Mouse (Mus musculus): ENCODE measurements around the gene Rab11a. TPM values are rescaled to one million over a fixed set of nuclear protein-coding genes. Genes with fewer than 3 reads are reported as not detected.

The Rab11a gene
- total RNA-seq (2015) (130 and 178 TPM in 2 replicates), total RNA-seq (2017) (84.2 and 91.4 TPM in 2 replicates)

DNA sequence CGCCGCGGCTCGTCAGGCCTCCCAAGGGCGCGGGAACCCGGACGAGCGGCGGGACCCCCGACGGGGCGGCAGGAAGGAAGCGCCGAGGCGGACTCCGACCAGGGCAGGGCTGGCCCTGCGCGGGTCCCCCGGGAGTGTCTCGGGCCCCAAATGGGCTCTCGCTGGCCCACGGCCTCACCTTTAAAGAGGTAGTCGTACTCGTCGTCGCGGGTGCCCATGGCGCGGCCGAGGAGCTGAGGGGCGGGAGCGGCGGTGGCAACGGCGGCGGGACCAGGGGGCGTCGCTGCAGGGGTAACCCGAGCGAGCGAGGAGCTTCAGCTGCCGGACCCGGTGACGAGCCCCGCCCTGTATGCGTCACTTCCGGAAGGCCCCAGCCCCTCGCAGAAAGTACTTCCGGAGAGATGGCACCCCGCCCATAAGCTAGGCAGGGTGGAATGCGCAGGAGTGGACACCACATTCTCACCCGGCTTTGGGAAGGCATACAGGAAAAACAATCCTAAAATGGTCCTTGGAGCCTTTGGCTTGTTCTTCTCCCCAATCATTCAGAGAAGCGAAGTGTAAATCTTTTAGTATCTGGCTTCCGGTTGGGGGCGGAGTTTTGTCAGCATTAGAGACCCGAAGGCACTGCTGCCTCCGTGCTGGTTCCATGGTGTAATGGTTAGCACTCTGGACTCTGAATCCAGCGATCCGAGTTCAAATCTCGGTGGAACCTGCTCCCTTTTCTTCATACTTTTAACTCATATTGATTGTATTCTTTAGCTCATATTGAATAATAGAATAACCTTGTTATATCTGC, at the start of gene Rab11a:
Rab11a (minus strand) TSS at position 353 of the 796 bp plus-strand sequence.
- peak; percentile 92 for ATAC-seq (replicated peaks; ENCODE audit: poor library complexity)

DNA sequence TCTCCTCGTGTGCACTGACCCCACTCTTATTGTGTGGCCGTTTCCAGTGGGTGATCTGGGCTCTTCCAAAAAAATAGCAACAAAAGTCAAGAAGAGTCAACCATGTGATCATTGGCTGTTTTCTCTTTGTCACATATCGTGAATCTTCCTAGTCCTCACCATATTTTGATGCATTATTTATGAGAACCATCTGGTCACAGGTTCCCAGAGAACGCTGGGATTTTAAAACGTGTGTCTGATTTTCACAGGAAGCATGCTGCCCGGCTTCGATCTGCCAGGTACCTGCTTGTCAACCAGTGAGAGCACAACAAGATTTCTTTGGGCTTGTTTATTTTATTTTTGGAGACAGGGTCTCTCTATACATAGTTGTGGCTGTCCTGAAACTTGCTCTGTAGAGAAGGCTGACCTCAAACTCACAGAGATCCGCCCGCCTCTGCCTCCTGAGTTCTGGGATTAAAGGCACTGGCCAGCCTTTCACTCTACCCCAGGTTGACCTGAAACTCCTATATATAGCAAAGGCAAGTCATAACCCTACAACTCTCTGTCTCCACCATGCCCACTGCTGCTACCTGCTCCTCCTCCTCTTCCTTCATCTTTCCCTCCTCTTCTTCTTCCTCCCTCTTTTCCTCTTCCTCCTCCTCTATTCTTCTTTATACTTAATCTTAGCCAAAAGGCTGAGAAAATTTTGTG, 48.8 kb upstream of the Rab11a start:
- no peak for ATAC-seq (replicated peaks; ENCODE audit: poor library complexity)

DNA sequence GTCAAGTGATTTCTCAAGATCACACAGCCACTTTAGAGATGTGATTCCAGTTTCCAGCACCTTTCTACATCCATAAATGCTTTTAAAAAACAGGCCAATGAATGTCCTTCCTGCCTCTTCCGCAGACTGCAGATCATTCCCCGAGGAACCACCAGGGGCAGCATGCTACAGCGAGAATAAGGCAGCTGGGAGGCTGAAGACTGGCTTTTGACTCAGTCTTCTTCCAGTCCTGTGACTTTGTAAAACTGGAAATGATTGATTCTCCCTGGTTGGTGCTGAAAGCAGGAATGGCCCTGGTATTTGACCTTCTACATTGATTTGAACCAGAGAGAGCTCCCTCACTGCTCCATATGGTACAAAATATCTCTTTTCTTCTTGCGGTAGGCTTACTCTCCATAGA, 47.3 kb upstream of the Rab11a start:
- peak; percentile 78 for ATAC-seq (replicated peaks; ENCODE audit: poor library complexity)

DNA sequence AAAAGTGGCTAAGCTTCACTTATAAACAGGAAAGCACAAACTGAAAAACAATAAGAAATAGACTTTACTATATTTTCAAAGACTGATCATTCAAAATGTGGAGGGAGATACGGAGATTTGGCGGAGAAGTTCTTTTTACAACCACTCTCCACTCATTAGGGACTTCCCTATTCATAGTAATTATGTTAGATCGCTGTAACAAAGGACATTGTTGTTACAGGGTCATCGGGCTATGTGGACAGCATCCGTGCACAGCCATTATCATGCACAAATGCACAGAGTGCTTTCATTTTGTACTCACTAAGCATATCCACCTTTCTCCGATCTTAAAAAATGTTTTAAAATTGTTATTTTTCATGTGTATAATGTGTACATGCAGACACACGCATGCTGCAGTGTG, 46.0 kb upstream of the Rab11a start:
- no peak for ATAC-seq (replicated peaks; ENCODE audit: poor library complexity)

DNA sequence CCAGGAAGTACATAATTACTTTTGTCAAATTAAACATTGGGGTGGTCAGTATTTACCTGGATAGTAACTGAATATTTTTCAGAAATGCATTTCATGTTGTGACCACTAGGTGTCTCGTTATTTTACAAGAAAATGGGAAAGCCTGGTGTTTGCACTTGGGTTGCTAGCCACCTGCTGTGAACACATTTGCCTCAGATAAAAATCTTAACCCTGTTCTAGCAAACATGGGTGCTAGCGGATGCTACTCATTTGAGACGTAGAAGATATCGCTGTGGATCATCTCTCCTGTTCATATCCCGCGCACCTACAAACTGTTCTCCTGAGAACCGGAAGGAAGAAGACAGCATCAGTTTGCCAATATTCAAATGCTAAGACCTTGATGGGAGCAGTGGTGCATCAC, 42.1 kb upstream of the Rab11a start:
- peak; percentile 69 for ATAC-seq (replicated peaks; ENCODE audit: poor library complexity)

DNA sequence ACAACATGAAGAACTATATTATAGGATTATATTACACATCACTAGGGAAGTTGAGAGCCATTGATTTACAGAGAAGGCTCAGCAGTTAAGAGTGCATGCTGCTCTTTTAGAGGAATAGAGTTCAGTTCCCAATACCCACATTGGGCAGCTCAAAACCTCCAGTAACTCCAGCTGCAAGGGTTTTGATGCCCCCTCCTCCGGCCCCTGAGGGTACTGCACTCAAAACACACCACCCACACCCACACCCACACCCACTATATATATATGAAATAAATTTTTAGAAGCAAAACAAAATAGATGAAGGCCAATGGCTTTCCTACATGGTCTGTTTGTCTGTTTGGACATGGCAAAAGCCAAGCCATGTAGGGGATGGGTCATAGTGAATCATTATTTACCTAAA, 40.6 kb upstream of the Rab11a start:
- no peak for ATAC-seq (replicated peaks; ENCODE audit: poor library complexity)

DNA sequence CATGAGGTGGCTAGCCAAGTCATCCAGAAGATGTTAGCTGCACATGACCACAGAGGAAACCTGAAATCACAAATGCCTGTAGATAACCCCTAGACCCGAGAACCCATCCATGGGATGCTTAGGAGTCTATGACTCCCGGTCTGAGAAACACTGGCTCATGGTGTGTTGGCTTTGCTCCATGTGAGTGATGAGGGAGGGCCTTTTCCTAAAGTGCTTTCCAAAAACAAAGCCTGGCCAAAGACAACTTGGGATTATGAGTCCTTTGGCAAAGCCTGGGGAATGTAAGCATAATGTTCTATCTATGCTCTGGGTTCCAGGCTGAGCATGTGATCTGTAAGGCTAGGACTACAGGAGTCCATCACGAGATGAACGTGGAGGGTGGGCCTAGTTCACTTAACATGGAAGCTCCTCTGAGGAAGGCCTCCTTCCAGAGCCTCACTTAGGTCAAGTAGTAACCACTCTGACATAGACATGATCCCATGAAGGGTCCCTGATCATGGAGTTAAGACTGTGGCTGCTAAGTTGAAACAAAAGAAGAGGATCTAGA, 40.0 kb upstream of the Rab11a start:
- no peak for ATAC-seq (replicated peaks; ENCODE audit: poor library complexity)

DNA sequence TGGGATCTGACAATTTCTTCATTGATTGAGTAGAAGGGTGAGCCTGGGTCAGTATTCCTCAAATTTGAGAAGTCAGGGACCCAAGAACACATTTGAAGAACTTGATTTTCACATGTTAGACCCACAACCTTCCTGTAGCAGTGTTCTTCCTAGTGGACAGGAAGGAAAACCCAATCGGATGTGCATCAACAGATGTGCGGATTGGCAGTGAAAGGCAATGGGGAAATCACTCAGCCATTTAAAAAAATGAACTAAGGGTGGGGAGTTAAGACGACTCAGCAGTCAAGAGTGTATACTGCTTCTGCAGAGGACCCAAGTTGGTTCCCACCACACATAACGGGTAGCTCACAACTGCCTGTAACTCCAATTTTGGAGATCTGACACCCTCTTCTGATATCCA, 37.9 kb upstream of the Rab11a start:
- ATAC-seq (replicated peaks; ENCODE audit: poor library complexity), result no peak

DNA sequence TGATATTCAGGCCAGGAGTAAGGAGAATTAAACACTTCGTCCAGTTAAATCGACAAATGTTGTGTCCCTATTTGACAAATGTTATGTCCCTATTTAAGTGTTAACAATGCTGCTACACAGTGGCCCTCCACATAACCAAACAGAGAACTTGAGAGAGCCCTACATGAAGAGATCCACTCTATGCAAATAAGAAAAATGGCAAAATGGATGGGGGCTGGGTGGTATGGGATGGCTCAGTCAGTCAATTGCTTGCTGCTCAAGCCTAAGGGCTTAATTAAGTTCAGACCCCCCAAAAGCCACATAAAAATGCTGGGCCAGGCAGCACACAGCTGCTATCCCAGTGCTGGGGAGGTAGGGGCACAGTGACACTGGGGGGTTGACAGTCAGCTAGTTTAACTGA, 37.3 kb upstream of the Rab11a start:
- ATAC-seq (replicated peaks; ENCODE audit: poor library complexity), result no peak

DNA sequence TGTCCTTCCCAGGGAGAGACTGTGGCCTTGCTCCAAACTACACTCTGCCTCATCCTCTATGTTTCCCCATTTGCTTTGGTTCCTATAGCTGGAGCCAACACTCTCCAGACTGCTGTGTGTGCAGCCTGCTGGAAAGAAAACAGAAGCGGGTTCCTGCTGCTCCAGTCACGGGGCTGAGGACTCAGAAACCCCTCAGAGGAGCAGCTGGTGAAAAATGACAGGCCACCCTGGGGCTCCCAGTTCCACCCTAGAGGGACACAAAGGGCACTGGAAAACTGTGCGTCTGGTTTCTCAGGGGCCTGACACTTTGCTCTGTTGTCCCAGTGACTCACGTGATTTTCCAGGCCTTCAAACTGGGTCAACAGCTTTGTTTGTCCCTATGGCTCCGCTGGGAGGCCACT, 36.9 kb upstream of the Rab11a start:
- ATAC-seq (replicated peaks; ENCODE audit: poor library complexity), result no peak

DNA sequence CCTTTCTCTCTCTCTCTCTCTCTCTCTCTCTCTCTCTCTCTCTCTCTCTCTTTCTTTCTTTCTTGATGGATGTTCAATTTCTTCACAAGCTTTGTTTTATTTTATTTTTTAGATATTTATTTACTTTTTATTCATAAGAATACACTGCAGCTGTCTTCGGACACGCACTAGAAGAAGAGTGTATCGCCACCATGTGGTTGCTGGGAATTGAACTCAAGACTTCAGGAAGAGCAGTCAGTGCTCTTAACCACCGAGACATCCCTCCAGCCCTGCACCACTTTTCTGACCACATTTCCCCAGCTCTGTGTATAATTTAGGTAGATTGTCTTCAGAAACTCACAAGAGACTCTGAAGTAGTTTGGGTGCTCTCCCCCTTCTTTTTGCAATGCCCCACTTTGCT, 36.4 kb upstream of the Rab11a start:
- no peak for ATAC-seq (replicated peaks; ENCODE audit: poor library complexity)

DNA sequence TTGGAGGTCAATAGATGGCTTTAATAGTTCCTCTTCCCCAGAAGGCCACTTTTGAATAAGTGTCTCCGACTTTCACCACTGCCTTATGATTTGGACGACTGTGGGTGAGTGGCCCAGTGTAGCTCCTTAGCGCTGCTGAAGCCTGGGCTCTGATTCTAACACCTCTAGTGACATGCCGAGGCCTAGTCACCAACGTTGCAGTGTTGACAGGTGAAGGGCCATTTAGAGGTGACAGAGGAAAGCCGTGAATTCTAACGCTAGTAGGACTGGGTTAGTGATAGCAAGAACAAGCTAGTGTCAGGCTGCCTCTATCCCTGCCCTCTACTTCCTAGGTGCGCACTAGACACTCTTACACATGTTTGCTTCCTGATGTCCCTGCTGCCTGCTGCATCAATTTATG, 35.7 kb upstream of the Rab11a start:
- ATAC-seq (replicated peaks; ENCODE audit: poor library complexity), result no peak

DNA sequence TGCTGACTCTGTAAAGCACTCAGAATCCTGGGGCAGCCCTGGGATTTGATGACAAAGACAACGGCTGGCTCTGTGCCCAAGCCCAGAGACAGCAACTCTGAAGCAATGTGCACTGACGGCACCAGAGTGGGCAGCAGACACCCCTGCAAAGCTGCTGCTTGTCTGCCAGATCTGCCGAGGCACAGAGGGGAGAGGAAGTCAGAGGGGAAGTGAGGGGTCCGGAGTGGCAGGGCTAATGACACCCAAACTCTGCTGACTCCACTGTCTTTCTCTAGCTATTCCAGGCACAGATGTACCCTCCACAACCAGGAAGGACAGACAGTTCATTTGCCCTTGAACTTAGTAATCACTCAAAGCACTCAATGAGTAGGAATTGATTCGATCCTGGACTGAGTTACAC, 33.7 kb upstream of the Rab11a start:
- peak; percentile 90 for ATAC-seq (replicated peaks; ENCODE audit: poor library complexity)

DNA sequence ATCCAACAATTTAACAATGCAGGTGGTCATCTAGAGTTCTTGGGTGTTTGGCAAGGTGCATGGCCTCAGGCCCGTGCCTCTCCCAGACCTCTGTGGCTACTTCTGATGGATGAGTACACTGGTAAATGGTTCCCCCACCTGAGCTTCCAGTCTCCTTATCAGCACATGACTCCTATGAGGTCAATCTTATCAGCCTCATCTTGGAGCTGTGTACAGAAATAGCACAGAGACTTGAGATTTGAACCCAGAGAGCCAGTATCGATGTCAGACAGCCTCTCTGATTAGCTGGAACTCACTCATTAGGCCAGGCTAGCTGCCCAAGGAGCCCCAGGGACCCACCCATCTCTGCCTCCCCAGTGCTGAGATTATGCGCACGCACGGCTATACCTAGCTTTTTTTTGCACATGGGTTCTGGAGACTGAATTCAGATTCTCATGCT, 32.9 kb upstream of the Rab11a start:
- ATAC-seq (replicated peaks; ENCODE audit: poor library complexity), result no peak

DNA sequence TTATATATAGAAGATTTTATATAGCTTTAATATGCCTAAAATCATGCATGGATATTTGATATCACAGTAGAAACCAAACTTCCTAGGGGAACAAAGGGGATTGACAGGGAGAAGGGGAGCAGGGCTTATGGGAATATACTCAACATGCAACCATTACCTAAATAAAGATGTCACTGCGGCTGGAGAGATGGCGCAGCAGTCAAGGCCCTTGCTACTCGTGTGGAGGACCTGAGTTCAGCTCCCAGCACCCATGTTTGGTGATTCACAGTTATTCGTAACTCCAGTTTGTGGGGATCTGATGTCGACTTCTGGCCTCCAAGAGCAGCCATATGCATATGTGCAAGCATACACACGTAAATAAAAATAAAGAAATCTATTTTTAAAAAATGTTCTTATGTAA, 32.4 kb upstream of the Rab11a start:
- no peak for ATAC-seq (replicated peaks; ENCODE audit: poor library complexity)

DNA sequence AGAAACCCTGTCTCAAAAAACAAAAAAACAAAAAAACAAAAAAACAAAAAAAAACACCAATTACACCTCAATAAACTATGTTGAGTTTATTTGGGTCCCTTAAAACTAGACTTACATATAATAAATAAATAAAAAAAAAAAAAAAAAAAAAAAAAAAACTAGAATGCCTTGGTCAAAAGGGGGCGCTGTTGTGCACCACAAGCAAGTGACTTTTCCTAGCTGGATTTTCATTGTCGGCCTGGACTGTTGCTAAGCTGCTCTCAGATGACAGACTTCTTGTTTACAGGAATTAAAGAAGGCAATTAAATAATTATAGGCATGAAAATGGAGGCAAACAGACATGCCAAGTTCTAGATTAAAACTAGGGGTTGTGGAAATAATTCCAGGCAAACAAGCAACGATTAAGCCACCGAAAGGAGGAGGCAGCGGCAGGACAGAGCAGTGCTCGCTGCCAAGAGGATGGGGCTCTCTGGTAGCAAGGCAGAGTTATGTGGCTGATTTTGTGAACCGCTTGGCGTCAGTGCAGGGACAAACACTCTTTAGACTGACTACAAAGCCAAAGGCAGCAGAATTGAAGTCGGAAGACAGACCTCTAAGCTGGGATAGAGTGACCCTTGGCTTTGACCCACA, 31.6 kb upstream of the Rab11a start:
- 0 out of 2 replicates have a peak, but pooled peaks have one; percentile 32 for ATAC-seq (replicated peaks; ENCODE audit: poor library complexity)

DNA sequence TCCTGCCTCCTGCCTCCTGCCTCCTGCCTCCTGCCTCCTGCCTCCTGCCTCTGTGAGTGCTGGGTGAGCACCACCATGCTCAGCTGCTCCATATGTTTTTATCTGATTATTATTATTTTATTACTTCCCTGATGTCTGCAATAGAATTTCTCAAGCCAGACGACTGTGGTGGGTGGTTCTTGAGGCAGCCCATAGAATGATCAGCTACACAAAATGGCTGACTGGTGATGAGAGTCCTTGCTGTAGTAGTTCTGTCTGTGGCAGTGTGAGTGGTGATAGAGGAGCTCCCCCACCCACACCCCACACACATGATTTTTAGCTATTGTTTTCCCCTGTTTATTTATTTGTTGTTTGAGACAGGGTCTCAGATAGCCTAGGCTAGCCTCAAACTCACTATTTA, 30.2 kb upstream of the Rab11a start:
- no peak for ATAC-seq (replicated peaks; ENCODE audit: poor library complexity)

DNA sequence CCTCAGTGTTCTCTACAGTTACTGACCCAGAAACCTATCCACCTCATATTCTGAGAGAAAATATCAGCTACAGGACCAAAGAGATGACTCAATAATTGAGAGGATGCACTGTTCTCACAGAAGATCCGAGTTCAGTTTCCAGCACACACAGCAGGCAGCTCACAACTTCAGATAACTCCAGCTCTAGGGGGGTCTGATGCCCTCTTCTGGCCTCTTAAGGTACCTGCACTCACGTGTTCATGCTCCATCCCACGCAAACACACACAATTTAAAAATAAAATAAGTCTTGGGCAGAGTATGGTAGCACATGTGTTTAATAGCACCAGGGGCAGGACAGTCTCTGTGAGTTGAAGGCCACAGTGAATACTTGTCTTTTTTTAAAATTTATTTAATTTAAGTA, 28.6 kb upstream of the Rab11a start:
- ATAC-seq (replicated peaks; ENCODE audit: poor library complexity), result no peak

DNA sequence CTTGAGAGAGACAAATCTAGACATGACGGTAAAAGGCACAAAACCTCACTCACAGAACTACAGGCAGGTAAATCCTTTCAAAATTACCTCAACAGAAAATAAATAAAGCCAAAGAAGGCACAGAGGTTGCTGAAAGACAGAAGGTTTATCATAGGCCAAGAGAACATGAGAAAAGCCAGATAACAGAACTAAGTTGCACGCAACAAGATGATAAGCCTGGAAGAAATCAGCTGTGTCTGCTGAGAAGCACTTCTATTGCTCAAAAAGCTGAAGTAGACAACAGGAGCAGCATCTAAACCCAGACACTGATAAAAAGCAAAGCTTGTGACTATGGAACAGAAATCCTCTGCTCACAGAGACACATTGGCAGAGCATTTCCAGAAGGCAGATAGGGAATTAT, 27.3 kb upstream of the Rab11a start:
- ATAC-seq (replicated peaks; ENCODE audit: poor library complexity), result peak; percentile 44; the same call in 1 of the 2 replicates

DNA sequence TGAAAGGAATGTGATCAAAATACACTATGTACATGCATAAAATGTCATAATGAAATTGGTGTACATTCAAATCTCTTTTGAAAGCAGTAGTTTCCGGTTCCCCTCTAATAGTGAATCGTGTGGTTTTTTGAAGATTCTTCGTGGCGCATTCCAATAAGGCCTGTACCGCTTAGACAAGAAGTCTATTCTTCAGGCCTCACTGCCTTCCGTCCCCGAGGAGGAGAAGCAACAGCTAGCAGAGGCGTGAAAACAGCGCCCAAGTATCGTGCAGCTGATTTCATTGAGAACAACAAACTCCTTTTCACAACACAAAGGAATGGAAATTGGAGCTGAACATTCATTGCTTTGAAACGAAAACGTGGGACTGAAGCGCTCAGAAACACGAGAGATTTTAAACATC, 20.5 kb upstream of the Rab11a start:
- no peak for ATAC-seq (replicated peaks; ENCODE audit: poor library complexity)

DNA sequence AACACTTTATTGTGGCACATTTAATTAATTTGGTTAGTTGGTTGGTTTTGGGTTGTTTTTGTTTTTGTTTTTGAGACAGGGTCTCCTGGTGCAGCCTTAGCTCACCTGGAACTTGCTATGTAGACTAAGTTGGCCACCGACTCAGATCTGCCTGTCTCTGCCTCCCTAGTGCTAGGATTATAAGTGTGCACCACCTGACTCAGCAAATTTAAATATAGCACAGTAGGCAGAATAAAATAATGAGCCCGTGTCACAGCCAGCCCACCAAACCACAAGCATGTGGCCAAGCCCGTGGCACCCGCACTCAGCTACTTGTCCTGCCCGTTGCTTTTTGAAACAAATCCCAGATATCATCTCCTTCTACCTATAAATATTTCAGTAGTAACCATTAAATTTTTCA, 15.0 kb upstream of the Rab11a start:
- no peak for ATAC-seq (replicated peaks; ENCODE audit: poor library complexity)

DNA sequence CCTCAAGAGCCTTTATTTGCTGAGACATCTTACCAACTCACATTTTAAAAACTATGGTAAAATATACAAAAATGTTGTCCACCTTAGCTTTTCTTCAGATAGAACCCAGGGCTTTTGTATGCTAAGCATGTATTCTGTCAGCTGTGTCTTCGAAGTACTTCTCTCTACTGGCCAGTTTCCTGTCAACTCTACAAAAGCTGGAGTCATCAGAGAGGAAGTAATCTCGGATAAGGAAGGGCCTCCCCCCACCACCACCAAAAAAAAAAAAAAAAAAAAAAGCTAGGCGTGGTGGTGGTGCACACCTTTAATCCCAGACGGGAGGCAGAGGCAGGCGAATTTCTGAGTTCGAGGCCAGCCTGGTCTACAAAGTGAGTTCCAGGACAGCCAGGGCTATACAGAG, 11.8 kb upstream of the Rab11a start:
- no peak for ATAC-seq (replicated peaks; ENCODE audit: poor library complexity)
